Mouse (Mus musculus): ENCODE measurements at regions not wholly inside any gene's neighbourhood (a gene's known extent, or its start where the extent isn't known, plus 50 kb on each side); places are given as distances from the start of the nearest gene placed in this dataset.

GRCm38 (mm10) chr1:65509003-65509402, 227.1 kb downstream of the Pth2r start:
- no peaks in the 10 kb centered on the region for H3K27me3 ChIP-seq
- no peak for DNase-seq (ENCODE audit: low read depth, low spot score)
- no peak for ATAC-seq
- no peak for TF ChIP-seq CTCF (IDR thresholded peaks at IDR 0.05)
- in situ Hi-C loops (cut with MboI; ENCODE audit: low pct_unique_long_range_greater_than_20kb): no loop called here
- CTCF ChIA-PET: no interaction called here
- POLR2A ChIA-PET: no interaction called here

GRCm38 (mm10) chr1:65535674-65536073, 253.8 kb downstream of the Pth2r start:
- POLR2A ChIA-PET: no interaction called here
- in situ Hi-C loops (cut with MboI; ENCODE audit: low pct_unique_long_range_greater_than_20kb): no loop called here
- ATAC-seq: no peak

GRCm38 (mm10) chr1:65538509-65538908, 256.7 kb downstream of the Pth2r start:
- POLR2A ChIA-PET: no interaction called here
- DNase-seq (ENCODE audit: low read depth, low spot score) (no peak), ATAC-seq (no peak)
- CTCF ChIA-PET: no interaction called here
- no peaks in the 10 kb centered on the region for H3K27me3 ChIP-seq
- in situ Hi-C loops (cut with MboI; ENCODE audit: low pct_unique_long_range_greater_than_20kb): no loop called here
- TF ChIP-seq CTCF (IDR thresholded peaks at IDR 0.05): no peak

More at GRCm38 (mm10) chr1:65535674-65536073, 253.8 kb downstream of the Pth2r start:
- no peak for TF ChIP-seq CTCF (IDR thresholded peaks at IDR 0.05)
- CTCF ChIA-PET: no interaction called here
- no peak for DNase-seq (ENCODE audit: low read depth, low spot score)
- no peaks in the 10 kb centered on the region for H3K27me3 ChIP-seq

- ChIA-PET POLR2A (no interaction called here), CTCF (no interaction called here)
- DNase-seq (ENCODE audit: low read depth, low spot score) (no peak), ATAC-seq (no peak)
- no peaks in the 10 kb centered on the region for H3K27me3 ChIP-seq
- no peak for TF ChIP-seq CTCF (IDR thresholded peaks at IDR 0.05)
- in situ Hi-C loops (cut with MboI; ENCODE audit: low pct_unique_long_range_greater_than_20kb): no loop called here
Observed at GRCm38 (mm10) chr1:65544219-65544864, 262.5 kb downstream of the Pth2r start.

GRCm38 (mm10) chr1:65545336-65546060, 263.6 kb downstream of the Pth2r start:
- DNase-seq (ENCODE audit: low read depth, low spot score) (no peak), ATAC-seq (no peak)
- CTCF ChIA-PET: interaction anchor here (1.7 kb wide), 1 partner anchor 8 kb away, joined by 5 read pairs; no protein-coding TSS in a partner anchor
- in situ Hi-C loops (cut with MboI; ENCODE audit: low pct_unique_long_range_greater_than_20kb): no loop called here
- no peaks in the 10 kb centered on the region for H3K27me3 ChIP-seq
- TF ChIP-seq CTCF (IDR thresholded peaks at IDR 0.05): no peak
- POLR2A ChIA-PET: no interaction called here

GRCm38 (mm10) chr1:65548830-65549229, 267.0 kb downstream of the Pth2r start:
- no peak for TF ChIP-seq CTCF (IDR thresholded peaks at IDR 0.05)

GRCm38 (mm10) chr1:65587402-65587801, 305.5 kb downstream of the Pth2r start:
- in situ Hi-C loops (cut with MboI; ENCODE audit: low pct_unique_long_range_greater_than_20kb): no loop called here
- H3K27me3 ChIP-seq: no peaks in the 10 kb centered on the region
- DNase-seq (ENCODE audit: low read depth, low spot score) (no peak), ATAC-seq (no peak)
- no peak for TF ChIP-seq CTCF (IDR thresholded peaks at IDR 0.05)
- POLR2A ChIA-PET: no interaction called here
- CTCF ChIA-PET: no interaction called here

More at GRCm38 (mm10) chr1:65548830-65549229, 267.0 kb downstream of the Pth2r start:
- in situ Hi-C loops (cut with MboI; ENCODE audit: low pct_unique_long_range_greater_than_20kb): no loop called here
- POLR2A ChIA-PET: no interaction called here
- ATAC-seq (no peak), DNase-seq (ENCODE audit: low read depth, low spot score) (no peak)
- CTCF ChIA-PET: no interaction called here
- no peaks in the 10 kb centered on the region for H3K27me3 ChIP-seq

- peaks cover 3% of the 10 kb centered on the region for H3K27me3 ChIP-seq
- TF ChIP-seq CTCF (IDR thresholded peaks at IDR 0.05): no peak
- ChIA-PET CTCF (no interaction called here), POLR2A (no interaction called here)
- no peak for ATAC-seq
- DNase-seq (ENCODE audit: low read depth, low spot score): no peak
- in situ Hi-C loops (cut with MboI; ENCODE audit: low pct_unique_long_range_greater_than_20kb): no loop called here
Observed at GRCm38 (mm10) chr1:65635315-65635714, 291.0 kb upstream of the Crygf start.

- DNase-seq (ENCODE audit: low read depth, low spot score): no peak
- CTCF ChIA-PET: no interaction called here
- H3K27me3 ChIP-seq: no peaks in the 10 kb centered on the region
- in situ Hi-C loops (cut with MboI; ENCODE audit: low pct_unique_long_range_greater_than_20kb): no loop called here
- TF ChIP-seq CTCF (IDR thresholded peaks at IDR 0.05): no peak
- ATAC-seq: no peak
- POLR2A ChIA-PET: no interaction called here
Observed at GRCm38 (mm10) chr1:65654460-65654859, 271.9 kb upstream of the Crygf start.

GRCm38 (mm10) chr1:65681960-65682359, 244.4 kb upstream of the Crygf start:
- ChIA-PET POLR2A (no interaction called here), CTCF (no interaction called here)
- ATAC-seq (no peak), DNase-seq (ENCODE audit: low read depth, low spot score) (no peak)
- no peak for TF ChIP-seq CTCF (IDR thresholded peaks at IDR 0.05)
- H3K27me3 ChIP-seq: no peaks in the 10 kb centered on the region
- in situ Hi-C loops (cut with MboI; ENCODE audit: low pct_unique_long_range_greater_than_20kb): no loop called here

- in situ Hi-C loops (cut with MboI; ENCODE audit: low pct_unique_long_range_greater_than_20kb): no loop called here
- CTCF ChIA-PET: no interaction called here
- no peak for DNase-seq (ENCODE audit: low read depth, low spot score)
- no peak for TF ChIP-seq CTCF (IDR thresholded peaks at IDR 0.05)
- no peak for ATAC-seq
- POLR2A ChIA-PET: no interaction called here
- no peaks in the 10 kb centered on the region for H3K27me3 ChIP-seq
Observed at GRCm38 (mm10) chr1:65687322-65687721, 239.0 kb upstream of the Crygf start.

- POLR2A ChIA-PET: no interaction called here
- ATAC-seq (no peak), DNase-seq (ENCODE audit: low read depth, low spot score) (no peak)
- CTCF ChIA-PET: no interaction called here
- TF ChIP-seq CTCF (IDR thresholded peaks at IDR 0.05): no peak
- in situ Hi-C loops (cut with MboI; ENCODE audit: low pct_unique_long_range_greater_than_20kb): no loop called here
- no peaks in the 10 kb centered on the region for H3K27me3 ChIP-seq
Observed at GRCm38 (mm10) chr1:65730262-65730661, 196.1 kb upstream of the Crygf start.
